Mouse (Mus musculus) forebrain, embryonic 15.5 days (tissue): ENCODE measurements around the gene Gpr156. TPM values are rescaled to one million over a fixed set of nuclear protein-coding genes. Genes with fewer than 3 reads are reported as not detected.
"Not testable (repeated sequence)": the region's sequence is repeated elsewhere in the genome, so short reads cannot be mapped to it uniquely, and the experiment has no call there.

Experiments
- ATAC-seq: fragments of 200-750 bp; cut with Nextera tagmentation; replicated peaks from 2 replicates; pipeline ENCODE4 v1.8.0; 2017; ENCODE audit warnings: mild to moderate bottlenecking, moderate TSS enrichment, moderate library complexity
- H3K27ac ChIP-seq: fragments of 300-500 bp; sonication (generic); replicated peaks from 2 replicates; pipeline ENCODE4 v1.5.1; 2015; ENCODE audit warnings: mild to moderate bottlenecking, inconsistent platforms
- H3K27me3 ChIP-seq: fragments of 300-500 bp; sonication (generic); 2 replicates; pipeline ENCODE4 v1.6.1; 2015; ENCODE audit warnings: inconsistent platforms
- H3K36me3 ChIP-seq: fragments of 300-500 bp; sonication (generic); 2 replicates; pipeline ENCODE4 v1.6.1; 2015; ENCODE audit warnings: mild to moderate bottlenecking, inconsistent platforms
- H3K4me1 ChIP-seq: fragments of 300-500 bp; sonication (generic); 2 replicates; pipeline ENCODE4 v1.6.1; 2015; ENCODE audit warnings: inconsistent platforms
- H3K4me2 ChIP-seq: fragments of 300-500 bp; sonication (generic); replicated peaks from 2 replicates; pipeline ENCODE4 v1.6.1; 2015; ENCODE audit warnings: mild to moderate bottlenecking, inconsistent platforms
- H3K4me3 ChIP-seq: fragments of 300-500 bp; sonication (generic); 2 replicates; pipeline ENCODE4 v1.5.1; 2015; ENCODE audit warnings: mild to moderate bottlenecking, inconsistent platforms
- H3K9ac ChIP-seq: fragments of 300-500 bp; sonication (generic); replicated peaks from 2 replicates; pipeline ENCODE4 v1.6.1; 2015; ENCODE audit warnings: mild to moderate bottlenecking, inconsistent platforms
- H3K9me3 ChIP-seq: fragments of 300-500 bp; sonication (generic); 2 replicates; pipeline ENCODE4 v1.6.1; 2016; ENCODE audit warnings: inconsistent platforms
- WGBS: fragments of 180-500 bp; shearing (Covaris S2); methylation state at CpG from one replicate; pipeline ENCODE4 v1.1.7; 2015; ENCODE audit warnings: mixed read lengths; 5-methylcytosine and 5-hydroxymethylcytosine counted together
- polyA plus RNA-seq: library from polyadenylated mRNA; unstranded; fragments of >200 nt; fragmentation: Nextera tagmentation; extraction: Ambion mirVana; gene quantifications from 2 replicates; pipeline ENCODE4 v1.2.1, GENCODE M21; 2015

Gpr156 gene
- polyA plus RNA-seq, 1 experiment from 2014 or later: 5.3 TPM

- Histone ChIP-seq H3K9me3 (no peaks in the 10 kb centered on the region), H3K4me2 (no peak overlapping the region), H3K27me3 (no peaks in the 10 kb centered on the region), H3K9ac (no peak overlapping the region), H3K27ac (no peak overlapping the region), H3K4me1 (peaks cover 28% of the 10 kb centered on the region), H3K36me3 (no peaks in the 10 kb centered on the region), H3K4me3 (no peak overlapping the region)
- ATAC-seq: no peak
- WGBS: 79% methylated on average over 2 of the region's 2 CpGs
Observed at GRCm38 (mm10) chr16:37967415-37967814, 51.1 kb downstream of the Gpr156 start.

DNA sequence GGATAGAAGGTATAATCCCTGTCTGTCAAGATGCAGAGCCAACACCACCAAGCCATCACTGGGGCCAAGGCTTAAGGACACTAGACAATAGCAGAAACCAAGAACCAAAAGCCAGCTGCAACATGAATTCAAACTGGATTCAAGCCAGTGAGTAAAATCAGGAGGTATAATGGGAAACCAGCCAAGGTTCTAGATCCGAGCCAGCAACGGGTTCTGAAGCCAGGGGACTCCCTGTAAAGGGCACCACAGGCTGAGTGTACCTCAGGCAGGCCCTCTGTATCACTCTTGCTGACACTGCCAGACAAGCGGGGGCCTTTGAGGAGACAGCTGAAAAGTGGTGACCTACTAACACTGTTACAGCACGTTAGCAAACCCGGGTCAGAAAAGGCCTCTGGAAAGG lies 55.2 kb downstream of the Gpr156 start:
- H3K36me3 ChIP-seq: no peaks in the 10 kb centered on the region
- no peaks in the 10 kb centered on the region for H3K27me3 ChIP-seq
- H3K4me1 ChIP-seq: peaks cover 23% of the 10 kb centered on the region
- no peak overlapping the region for H3K9ac ChIP-seq
- no peaks in the 10 kb centered on the region for H3K9me3 ChIP-seq
- WGBS: 64% methylated on average over 5 of the region's 5 CpGs
- ATAC-seq: no peak; the same call in 1 of the 2 replicates
- H3K4me2 ChIP-seq: no peak overlapping the region
- no peak overlapping the region for H3K27ac ChIP-seq
- no peak overlapping the region for H3K4me3 ChIP-seq

GRCm38 (mm10) chr16:37972357-37972756 lies 56.1 kb downstream of the Gpr156 start:
- H3K27ac ChIP-seq: no peak overlapping the region
- H3K4me1 ChIP-seq: peaks cover 23% of the 10 kb centered on the region
- no peaks in the 10 kb centered on the region for H3K9me3 ChIP-seq
- H3K9ac ChIP-seq: no peak overlapping the region
- no peak overlapping the region for H3K4me3 ChIP-seq
- WGBS: 71% methylated on average over 8 of the region's 8 CpGs
- ATAC-seq: no peak
- no peaks in the 10 kb centered on the region for H3K36me3 ChIP-seq
- no peaks in the 10 kb centered on the region for H3K27me3 ChIP-seq
- no peak overlapping the region for H3K4me2 ChIP-seq

DNA sequence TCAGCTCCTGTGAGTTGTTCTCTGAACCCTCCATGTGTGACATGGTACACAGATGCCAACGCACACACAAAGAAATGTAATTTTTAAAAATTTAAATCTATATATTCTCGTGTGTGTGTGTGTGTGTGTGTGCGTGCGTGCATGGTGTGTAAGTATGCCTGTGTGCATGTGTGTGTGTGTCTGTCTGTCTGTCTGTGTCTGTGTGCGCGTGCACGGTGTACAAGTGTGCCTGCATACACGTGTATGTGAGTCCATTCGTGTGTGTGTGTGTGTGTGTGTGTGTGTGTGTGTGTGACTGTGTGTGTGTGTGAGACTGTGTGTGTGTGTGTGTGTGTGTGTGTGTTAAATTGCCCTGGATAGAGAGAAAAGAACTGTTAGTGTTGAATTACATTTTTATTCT lies 56.9 kb downstream of the Gpr156 start:
- H3K27me3 ChIP-seq, H3K9ac ChIP-seq, H3K4me2 ChIP-seq, H3K36me3 ChIP-seq, H3K4me3 ChIP-seq, H3K9me3 ChIP-seq, ATAC-seq: not testable (repeated sequence)
- peak overlapping the region; percentile 59; the same call in 1 of the 2 replicates for H3K27ac ChIP-seq
- 91% methylated on average over 9 of the region's 9 CpGs for WGBS
- H3K4me1 ChIP-seq: peaks cover 23% of the 10 kb centered on the region

- no peak overlapping the region for H3K9ac ChIP-seq
- H3K36me3 ChIP-seq: no peaks in the 10 kb centered on the region
- peak; percentile 67 for ATAC-seq
- H3K27ac ChIP-seq: peak overlapping the region; percentile 59
- H3K4me3 ChIP-seq: no peak overlapping the region
- no peaks in the 10 kb centered on the region for H3K9me3 ChIP-seq
- H3K27me3 ChIP-seq: no peaks in the 10 kb centered on the region
- peaks cover 23% of the 10 kb centered on the region for H3K4me1 ChIP-seq
- H3K4me2 ChIP-seq: no peak overlapping the region
- WGBS: 42% methylated on average over 11 of the region's 11 CpGs
Observed at GRCm38 (mm10) chr16:37973855-37974519, 57.7 kb downstream of the Gpr156 start.

GRCm38 (mm10) chr16:37974520-37975340 lies 58.4 kb downstream of the Gpr156 start:
- no peaks in the 10 kb centered on the region for H3K9me3 ChIP-seq
- WGBS: 65% methylated on average over 13 of the region's 13 CpGs
- no peak overlapping the region for H3K9ac ChIP-seq
- H3K4me2 ChIP-seq: no peak overlapping the region
- peaks cover 23% of the 10 kb centered on the region for H3K4me1 ChIP-seq
- no peak for ATAC-seq
- H3K27me3 ChIP-seq: no peaks in the 10 kb centered on the region
- no peaks in the 10 kb centered on the region for H3K36me3 ChIP-seq
- no peak overlapping the region for H3K4me3 ChIP-seq
- 0 out of 2 replicates have a peak overlapping the region, but pooled peaks have one; percentile 6 for H3K27ac ChIP-seq

- Histone ChIP-seq H3K9me3 (no peaks in the 10 kb centered on the region), H3K4me3 (no peak overlapping the region), H3K4me1 (no peaks in the 10 kb centered on the region), H3K27me3 (no peaks in the 10 kb centered on the region), H3K4me2 (no peak overlapping the region), H3K36me3 (no peaks in the 10 kb centered on the region), H3K9ac (no peak overlapping the region), H3K27ac (no peak overlapping the region)
- WGBS: 71% methylated on average over 1 of the region's 1 CpGs
- no peak for ATAC-seq
Observed at GRCm38 (mm10) chr16:37981907-37982306, 65.6 kb downstream of the Gpr156 start.

DNA sequence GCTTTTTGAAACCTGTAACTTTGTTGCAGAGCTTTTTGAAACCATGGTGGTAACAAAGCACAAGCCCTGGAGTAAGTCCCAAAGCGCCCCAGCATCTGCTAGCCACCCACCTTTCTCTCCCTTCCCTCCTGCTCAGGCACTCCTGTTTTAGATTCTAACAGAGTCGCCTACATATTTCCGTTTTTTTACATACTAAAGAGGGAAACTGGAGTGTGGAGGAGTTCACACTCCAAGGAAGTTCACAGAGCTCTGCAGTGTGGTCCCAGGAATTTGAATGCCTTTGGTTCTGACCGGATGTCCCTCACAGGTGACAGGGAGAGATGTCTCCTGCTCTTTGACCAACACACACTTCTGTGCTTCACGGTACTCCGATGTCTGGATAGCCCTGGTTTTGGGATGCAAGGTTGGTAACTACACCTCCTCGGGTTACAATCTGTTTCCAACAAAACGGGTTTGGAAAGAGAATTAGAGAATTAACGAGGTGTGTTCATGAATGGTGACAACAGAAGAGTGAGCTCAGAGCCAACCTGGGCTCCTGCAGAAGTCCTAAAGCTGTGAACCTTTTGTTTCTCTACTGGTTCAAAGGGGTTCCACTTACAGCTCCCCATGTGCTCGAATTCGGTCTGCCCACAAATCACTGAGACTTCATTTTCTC lies 72.0 kb downstream of the Gpr156 start:
- Histone ChIP-seq H3K36me3 (no peaks in the 10 kb centered on the region), H3K4me1 (peaks cover 22% of the 10 kb centered on the region), H3K4me2 (no peak overlapping the region), H3K9ac (no peak overlapping the region), H3K27me3 (no peaks in the 10 kb centered on the region), H3K27ac (no peak overlapping the region), H3K9me3 (no peaks in the 10 kb centered on the region), H3K4me3 (no peak overlapping the region)
- 50% methylated on average over 11 of the region's 11 CpGs for WGBS
- ATAC-seq: no peak

DNA sequence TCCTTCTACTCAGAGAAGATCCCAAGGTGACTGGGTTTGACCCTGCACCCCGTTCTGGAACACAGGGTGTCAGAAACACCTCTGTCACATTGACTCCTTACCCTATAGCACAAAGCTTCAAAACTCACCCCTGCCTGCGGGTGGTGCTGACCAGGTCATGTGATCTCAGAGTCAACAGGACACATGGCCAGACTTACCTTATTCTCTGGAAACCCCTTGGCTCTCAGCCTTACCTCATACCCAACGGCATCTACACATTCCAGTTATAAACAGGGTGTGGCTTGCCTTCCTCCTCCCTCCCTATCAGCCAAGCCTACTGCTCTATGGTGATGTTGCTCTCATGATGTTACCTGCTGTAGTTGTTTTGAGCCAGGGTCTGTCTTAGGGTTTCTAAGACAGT lies 73.5 kb downstream of the Gpr156 start:
- 66% methylated on average over 3 of the region's 3 CpGs for WGBS
- H3K27me3 ChIP-seq: no peaks in the 10 kb centered on the region
- no peak overlapping the region for H3K4me2 ChIP-seq
- ATAC-seq: no peak
- H3K36me3 ChIP-seq: no peaks in the 10 kb centered on the region
- peaks cover 26% of the 10 kb centered on the region for H3K4me1 ChIP-seq
- H3K9ac ChIP-seq: 0 out of 2 replicates have a peak overlapping the region, but pooled peaks have one; percentile 4
- no peak overlapping the region for H3K4me3 ChIP-seq
- H3K9me3 ChIP-seq: no peaks in the 10 kb centered on the region
- peak overlapping the region; percentile 94 for H3K27ac ChIP-seq

DNA sequence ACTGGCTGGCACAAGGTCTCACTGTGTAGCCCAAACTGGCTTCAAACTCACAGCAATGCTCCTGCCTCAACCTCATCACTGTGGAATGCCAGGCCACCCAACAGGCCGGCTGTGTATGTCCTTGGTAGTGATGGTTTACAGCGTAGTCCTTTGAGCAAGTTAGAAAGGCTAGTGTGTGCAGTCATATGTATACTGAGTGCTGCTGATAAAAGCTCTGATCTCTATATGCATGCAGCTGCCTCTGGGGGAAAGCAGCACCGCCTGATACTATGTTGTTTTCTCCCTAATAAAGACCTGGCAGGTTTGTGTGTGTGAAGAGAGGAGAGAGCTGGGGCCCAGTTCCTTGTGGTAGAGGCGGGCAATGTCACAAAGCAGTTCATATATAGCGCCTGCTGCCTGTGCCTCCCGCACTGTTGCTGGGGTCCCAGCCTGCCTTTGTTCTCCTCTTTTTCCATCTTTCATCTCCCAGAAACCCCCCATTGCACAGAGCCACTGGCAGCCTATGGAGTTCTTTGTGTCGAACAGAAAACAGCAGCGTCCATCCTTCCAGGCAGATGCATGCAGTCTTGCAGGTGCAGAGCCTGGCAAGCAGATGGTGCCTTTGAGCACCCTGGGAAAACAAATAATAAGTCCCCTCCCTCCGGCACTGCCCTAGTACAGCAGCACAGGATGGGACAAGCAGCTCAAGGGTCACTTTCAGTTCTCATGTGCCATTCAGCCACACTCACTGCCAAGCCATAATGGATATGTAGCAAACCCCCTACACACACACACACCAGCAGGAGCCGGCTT lies 74.5 kb downstream of the Gpr156 start:
- peak overlapping the region; percentile 22 for H3K9ac ChIP-seq

GRCm38 (mm10) chr16:37992806-37993205 lies 76.5 kb downstream of the Gpr156 start:
- Histone ChIP-seq H3K9me3 (no peaks in the 10 kb centered on the region), H3K9ac (no peak overlapping the region), H3K4me2 (no peak overlapping the region), H3K27ac (no peak overlapping the region), H3K4me1 (peaks cover 29% of the 10 kb centered on the region), H3K4me3 (no peak overlapping the region), H3K27me3 (no peaks in the 10 kb centered on the region), H3K36me3 (no peaks in the 10 kb centered on the region)
- ATAC-seq: no peak
- 48% methylated on average over 8 of the region's 8 CpGs for WGBS

More for the DNA sequence above, 74.5 kb downstream of the Gpr156 start:
- no peak overlapping the region for H3K4me3 ChIP-seq
- H3K4me2 ChIP-seq: no peak overlapping the region
- H3K27me3 ChIP-seq: no peaks in the 10 kb centered on the region
- peak overlapping the region; percentile 94 for H3K27ac ChIP-seq
- H3K4me1 ChIP-seq: peaks cover 29% of the 10 kb centered on the region
- no peaks in the 10 kb centered on the region for H3K9me3 ChIP-seq
- no peaks in the 10 kb centered on the region for H3K36me3 ChIP-seq
- peak; percentile 88 for ATAC-seq
- WGBS: 7% methylated on average over 10 of the region's 10 CpGs
